Mouse (Mus musculus): Measurements from ENCODE around the gene Wdr74.

GRCm38 (mm10) chr19:8712870-8713305 lies 22.7 kb upstream of the Wdr74 start:
- TF ChIP-seq CTCF (IDR thresholded peaks at IDR 0.05; ENCODE audit: borderline replicate concordance, insufficient read depth, low read depth, low read length) (no peak), POLR2A (IDR thresholded peaks at IDR 0.05; ENCODE audit: borderline replicate concordance, insufficient read depth, low read length) (no peak)
